Mouse (Mus musculus) layer of hippocampus, postnatal 25 days (tissue): ENCODE data around the gene Samhd1. TPM values are rescaled to one million over a fixed set of nuclear protein-coding genes. Genes with fewer than 3 reads are reported as not detected.
A peak's percentile ranks its signal among the peaks of the same experiment; 100 is the strongest.

Experiments
- DNase-seq, 2 experiments: peaks; one replicate each; pipeline ENCODE4 v3.0.0; 2022; ENCODE audit warnings: mixed read lengths in 2 of 2, low spot score in 1 of 2; ENCODE audit errors: extremely low spot score in 1 of 2
- total RNA-seq, 2 experiments: library from RNA; stranded (reverse); gene quantifications; 2 replicates each; pipeline ENCODE4 v1.2.3; 2021

The Samhd1 gene
- total RNA-seq, 2 experiments from 2014 or later, result 11.4 to 12.3 TPM

DNA sequence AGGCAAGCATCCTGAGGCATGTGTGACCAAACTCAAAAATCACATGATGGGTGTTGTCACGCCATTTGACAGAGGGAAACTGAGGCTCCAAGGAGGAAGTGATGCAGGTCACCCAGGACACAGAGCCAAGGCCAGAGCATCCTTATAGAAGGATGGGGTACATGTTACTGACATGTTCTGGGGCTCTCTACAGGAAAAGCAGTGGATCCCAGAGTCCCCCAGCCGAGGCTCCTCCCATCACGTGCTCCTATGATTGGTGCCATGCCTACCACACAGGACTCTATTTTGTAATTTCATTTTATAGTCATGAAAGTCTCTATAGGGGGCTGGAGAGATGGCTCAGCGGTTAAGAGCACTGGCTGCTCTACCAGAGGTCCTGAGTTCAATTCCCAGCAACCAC lies 77.3 kb downstream of the Samhd1 start:
- DNase-seq, result no peak

DNA sequence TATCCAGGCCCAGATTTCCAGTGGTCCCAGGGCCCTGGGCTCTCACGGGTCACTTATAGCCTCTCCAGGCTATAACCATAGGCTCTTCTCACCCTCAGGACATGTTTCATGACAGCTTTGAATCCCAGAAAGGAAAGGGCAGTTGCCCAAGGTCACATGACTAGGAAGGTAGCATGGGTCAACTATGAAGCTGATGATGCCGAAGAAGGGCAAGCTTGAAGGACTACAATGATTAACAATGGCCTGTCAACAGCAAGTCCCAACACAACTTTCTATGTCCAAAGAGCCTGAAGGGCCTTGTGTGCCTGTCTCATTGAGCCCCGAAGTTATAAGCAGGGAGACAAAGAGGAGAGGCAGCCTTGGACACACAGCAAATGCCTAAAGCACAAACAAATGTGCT lies 77.9 kb downstream of the Samhd1 start:
- DNase-seq, result no peak

DNA sequence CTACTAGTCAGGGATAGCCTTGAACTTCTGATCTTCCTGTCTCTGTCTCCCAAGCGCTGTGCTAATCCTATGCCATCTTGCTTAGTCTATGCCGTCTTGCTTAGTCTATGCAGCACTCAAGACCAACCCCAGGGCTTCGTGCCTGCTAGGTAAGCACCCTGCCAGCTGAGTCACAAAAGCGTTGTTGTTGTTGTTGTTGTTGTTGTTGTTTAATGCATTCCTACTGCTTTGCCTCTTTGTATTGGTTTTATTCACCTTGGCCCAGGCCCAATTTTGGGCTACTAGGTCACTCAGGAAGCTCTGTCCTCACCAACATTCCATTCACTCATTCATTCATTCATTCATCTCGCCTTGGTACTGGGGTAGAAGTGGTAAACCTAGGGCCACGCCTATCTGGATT lies 79.3 kb downstream of the Samhd1 start:
- DNase-seq, result no peak

DNA sequence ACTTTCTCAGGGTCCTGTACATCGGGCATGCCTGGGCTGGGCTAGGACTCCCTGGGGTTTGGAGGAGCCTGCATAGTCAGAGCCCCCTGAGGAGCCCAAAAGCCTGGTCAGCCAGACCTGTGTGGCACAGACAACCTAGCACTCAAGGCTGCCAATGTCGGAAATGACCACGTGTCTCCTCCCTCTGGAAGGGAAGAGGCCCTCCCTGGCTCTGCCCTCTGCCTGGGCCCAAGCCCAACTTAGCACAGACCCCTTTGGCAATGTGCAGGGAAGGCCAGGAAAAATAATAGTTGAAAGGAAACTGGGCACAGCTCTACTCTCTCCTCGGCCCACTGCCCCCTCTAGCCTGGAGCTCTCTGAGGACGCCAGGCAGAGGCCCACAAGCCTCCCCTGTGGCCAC lies 80.2 kb downstream of the Samhd1 start:
- DNase-seq, result no peak

DNA sequence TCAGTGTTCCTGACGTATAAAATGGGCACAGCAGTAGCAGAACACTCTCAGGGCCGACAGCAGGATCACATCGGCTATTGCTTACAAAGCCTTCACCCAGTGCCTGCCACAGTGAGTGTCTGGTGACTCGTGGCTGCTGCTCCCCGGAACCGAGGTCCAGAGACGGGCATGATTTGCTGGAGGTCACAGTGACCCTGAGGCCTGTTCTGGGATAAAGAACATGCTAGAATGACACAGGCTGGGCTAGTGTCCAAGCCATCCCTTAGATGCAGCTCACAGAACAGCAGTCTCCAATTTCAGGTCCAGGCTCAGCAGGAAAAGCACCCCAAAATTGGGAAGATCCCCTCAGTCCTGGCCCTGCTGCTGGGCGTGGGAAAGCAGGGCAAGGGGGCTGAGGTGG lies 80.8 kb downstream of the Samhd1 start:
- no peak for DNase-seq

DNA sequence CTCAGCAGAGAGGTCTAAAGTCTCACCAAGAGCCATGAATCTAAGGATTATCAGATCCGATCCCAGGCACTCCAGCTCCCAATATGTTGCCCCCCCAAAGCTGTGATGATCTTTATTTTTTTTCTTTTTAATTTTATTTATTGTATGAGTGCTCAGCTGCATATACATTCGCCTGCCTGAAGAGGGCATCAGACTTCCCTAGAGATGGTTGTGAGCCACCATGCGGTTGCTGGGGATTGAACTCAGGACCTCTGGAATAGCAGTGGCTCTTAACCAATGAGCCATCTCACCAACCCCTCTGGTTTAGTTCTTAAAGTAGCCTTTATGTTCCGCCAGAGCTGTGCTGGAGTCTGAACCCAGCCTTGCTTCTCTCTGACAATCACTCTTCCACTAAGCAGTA lies 81.3 kb downstream of the Samhd1 start:
- no peak for DNase-seq

DNA sequence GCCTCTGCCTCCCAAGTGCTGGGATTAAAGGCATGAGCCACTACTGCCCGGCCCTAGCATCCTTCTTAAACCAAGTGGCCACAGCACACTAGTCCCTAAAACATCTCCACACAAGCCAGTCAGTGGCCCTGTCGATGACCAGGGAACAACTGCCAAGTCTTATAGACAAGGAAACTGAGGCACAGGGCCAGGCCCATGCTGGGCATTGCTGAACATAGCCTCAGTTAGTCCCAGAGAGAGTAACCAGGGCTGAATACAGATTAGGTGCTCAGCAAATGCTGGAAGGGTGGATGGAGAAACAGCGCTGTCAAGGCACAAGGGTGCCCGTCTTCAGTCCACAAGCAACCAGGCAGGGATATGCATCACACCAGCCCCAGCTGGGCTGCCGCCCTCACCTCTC lies 81.9 kb downstream of the Samhd1 start:
- DNase-seq, result no peak

DNA sequence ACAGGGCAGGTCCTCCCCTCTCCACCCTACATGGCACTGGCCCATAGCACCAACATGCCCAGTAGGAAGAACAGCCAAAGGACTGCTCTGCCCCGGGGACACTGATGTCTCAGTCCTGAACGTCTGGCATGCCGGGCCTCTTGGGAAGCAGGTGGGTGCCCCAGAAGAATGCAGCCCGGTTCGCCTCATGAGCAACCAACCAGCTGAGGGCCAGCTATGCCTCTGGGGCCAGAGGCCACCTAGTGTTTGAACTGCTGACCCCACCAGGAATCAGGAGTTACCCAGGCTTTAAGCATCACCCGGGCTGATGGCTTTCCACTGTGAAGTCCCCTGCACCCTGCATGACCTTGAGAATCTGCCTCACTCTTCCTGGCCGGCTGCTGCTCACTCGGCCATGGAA lies 82.6 kb downstream of the Samhd1 start:
- no peak for DNase-seq

DNA sequence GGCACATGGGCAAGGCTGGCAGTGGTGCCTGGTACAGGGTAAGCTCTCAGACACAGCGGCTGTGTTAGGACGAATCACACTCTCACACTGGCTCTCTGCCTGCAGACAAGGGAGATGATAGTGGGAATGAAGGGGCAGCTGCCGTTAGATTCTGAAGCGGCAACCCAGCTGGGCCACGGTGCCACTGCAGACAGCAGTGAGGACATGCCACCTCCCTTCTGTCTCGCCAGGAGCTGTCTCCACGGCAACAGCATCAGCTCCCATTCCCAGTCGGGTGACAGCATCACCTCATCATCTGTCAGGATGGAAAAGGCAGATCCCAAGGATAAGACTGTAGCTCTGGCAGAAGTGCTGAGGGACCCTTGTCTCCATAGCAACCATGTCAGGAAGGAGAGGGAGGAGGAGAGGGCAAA lies 85.2 kb downstream of the Samhd1 start:
- DNase-seq, result no peak

DNA sequence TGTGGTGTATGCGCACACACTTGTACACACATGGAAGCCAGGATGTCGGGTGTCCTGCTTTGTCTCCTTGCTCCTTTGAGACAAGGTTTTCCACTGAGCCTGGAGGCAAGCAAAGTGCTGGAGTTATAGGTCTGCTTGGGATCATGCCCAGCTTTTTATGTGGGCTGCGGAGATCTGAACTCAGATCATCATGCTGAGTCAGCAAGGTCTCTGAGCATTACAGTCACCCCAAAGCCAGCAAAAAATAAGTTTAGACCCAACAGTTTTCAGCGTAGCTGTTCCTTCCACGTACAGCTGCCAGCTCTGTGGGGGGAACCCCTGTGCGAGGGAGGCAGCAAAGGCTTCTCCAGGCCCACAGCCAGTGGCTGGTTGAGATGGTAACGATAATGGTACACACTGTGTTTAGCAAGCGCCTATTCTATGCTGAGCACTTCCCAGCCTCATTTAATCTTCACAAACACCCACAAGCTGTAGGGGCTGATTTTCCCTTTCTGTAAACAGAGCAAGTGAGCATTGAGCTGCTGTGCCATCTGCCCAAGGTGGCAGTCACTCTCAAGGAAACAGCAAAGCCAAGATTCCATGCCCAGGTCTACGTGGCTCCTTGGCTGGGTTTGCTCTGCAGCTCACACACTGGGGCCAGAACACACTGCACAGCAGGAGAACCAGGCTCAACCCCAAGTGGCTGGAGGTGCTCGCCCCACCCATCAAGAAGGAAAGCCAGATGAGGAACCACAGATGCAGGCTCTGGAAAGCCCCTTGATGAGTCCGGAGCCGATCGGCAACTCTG lies 86.5 kb downstream of the Samhd1 start:
- peak in 1 of 2 experiments; percentile 54 for DNase-seq

Other genes starting within 250 kb of the Samhd1 start
- gene Sla2, start 248.1 kb downstream of the Samhd1 start, total RNA-seq, result under 1 TPM; 0.28 to 0.49 TPM
- 100 to 1,000 TPM; 449 TPM for gene Ndrg3, start 143.2 kb downstream of the Samhd1 start, total RNA-seq
- 1 to 10 TPM; 4.0 to 7.2 TPM for gene Dsn1, start 128.1 kb downstream of the Samhd1 start, total RNA-seq
- 10 to 100 TPM; 36.3 to 46.3 TPM for gene Soga1, start 56.0 kb downstream of the Samhd1 start, total RNA-seq
- gene Tldc2, start 48.2 kb downstream of the Samhd1 start, total RNA-seq, result not detected
- 1 to 10 TPM; 1.3 to 2.2 TPM for gene Rbl1, start 69.3 kb upstream of the Samhd1 start, total RNA-seq
- 100 to 1,000 TPM; 133 to 141 TPM for gene Rpn2, start 143.8 kb upstream of the Samhd1 start, total RNA-seq
- 1 to 10 TPM; 1.0 to 1.2 TPM for gene Mroh8, start 144.3 kb upstream of the Samhd1 start, total RNA-seq
- under 1 TPM in 1 of 2 experiments, not detected in 1; 0.59 TPM for gene Ghrh, start 212.2 kb upstream of the Samhd1 start, total RNA-seq
- 10 to 100 TPM; 61.3 to 66.5 TPM for gene Manbal, start 232.3 kb upstream of the Samhd1 start, total RNA-seq